Mouse (Mus musculus): ENCODE measurements around the gene Fig4. TPM values are rescaled to one million over a fixed set of nuclear protein-coding genes. Genes with fewer than 3 reads are reported as not detected.

Fig4 gene
- polyA plus RNA-seq, 1 experiment = 17.1 TPM

DNA sequence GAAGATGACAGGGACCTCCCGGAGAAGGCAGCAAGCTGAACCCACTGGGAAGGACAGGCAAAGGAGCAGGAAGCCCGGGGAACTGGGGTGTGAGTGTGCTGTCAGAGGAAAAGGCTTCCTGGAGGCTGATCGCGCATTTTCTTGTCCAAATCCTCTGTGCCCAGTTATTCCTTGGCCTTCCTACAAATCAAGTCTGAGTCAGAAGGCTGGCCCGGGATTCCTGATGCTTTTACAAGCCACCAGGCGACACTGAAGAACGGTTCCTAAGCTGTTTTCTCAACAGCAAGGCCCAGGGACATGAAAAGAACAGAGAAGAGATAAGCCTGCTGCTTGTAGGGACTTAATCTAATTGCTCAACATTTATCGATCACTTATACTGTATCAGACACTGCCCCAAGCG, 68.5 kb downstream of the Fig4 start:
- WGBS = 94% methylated on average over 9 of the region's 9 CpGs

DNA sequence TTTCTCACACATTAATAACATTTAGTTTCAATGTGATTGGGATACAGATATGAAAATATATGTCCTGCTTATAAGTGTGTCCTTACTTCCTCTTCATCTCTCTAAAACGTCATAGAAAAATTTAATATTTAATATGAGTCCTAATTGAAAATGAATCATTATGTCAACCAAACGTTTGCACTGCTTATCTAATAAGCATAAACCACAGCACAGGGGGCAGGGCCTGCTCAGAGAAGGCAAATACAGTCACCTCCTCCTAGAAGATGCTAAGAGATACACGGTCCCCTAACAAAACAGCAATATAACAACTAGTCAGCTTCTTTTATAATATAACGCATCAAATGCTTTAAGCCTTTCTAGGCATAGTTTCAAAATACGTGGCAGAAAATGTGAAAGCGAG, 69.9 kb downstream of the Fig4 start:
- H3K4me1 ChIP-seq (replicated peaks; ENCODE audit: control insufficient read depth, insufficient read depth, low read length) = no peaks in the 10 kb centered on the region
- no peaks in the 10 kb centered on the region; the same call in 1 of the 2 replicates for H3K36me3 ChIP-seq (ENCODE audit: control insufficient read depth, insufficient read depth, low read length)
- H3K27ac ChIP-seq (ENCODE audit: control insufficient read depth, insufficient read depth, low read length) = no peak overlapping the region
- no peak for TF ChIP-seq CTCF (IDR thresholded peaks at IDR 0.05; ENCODE audit: borderline replicate concordance, control insufficient read depth, extremely low read depth, insufficient read depth, low read length, poor library complexity)
- TF ChIP-seq POLR2A (IDR thresholded peaks at IDR 0.05; ENCODE audit: control insufficient read depth, extremely low read depth, insufficient read depth, low read length, poor library complexity) = no peak
- H3K27me3 ChIP-seq (ENCODE audit: control insufficient read depth, insufficient read depth, low read length) = no peaks in the 10 kb centered on the region
- DNase-seq = no peak
- no peak overlapping the region for H3K4me3 ChIP-seq (ENCODE audit: control insufficient read depth, insufficient read depth, low read length)
- WGBS = 91% methylated on average over 6 of the region's 6 CpGs

More for the DNA sequence above, 68.5 kb downstream of the Fig4 start:
- no peak overlapping the region for H3K27ac ChIP-seq (ENCODE audit: control insufficient read depth, insufficient read depth, low read length)
- H3K27me3 ChIP-seq (ENCODE audit: control insufficient read depth, insufficient read depth, low read length) = no peaks in the 10 kb centered on the region
- no peak overlapping the region for H3K4me3 ChIP-seq (ENCODE audit: control insufficient read depth, insufficient read depth, low read length)
- H3K36me3 ChIP-seq (ENCODE audit: control insufficient read depth, insufficient read depth, low read length) = no peaks in the 10 kb centered on the region; the same call in 1 of the 2 replicates
- H3K4me1 ChIP-seq (replicated peaks; ENCODE audit: control insufficient read depth, insufficient read depth, low read length) = no peaks in the 10 kb centered on the region
- TF ChIP-seq CTCF (IDR thresholded peaks at IDR 0.05; ENCODE audit: borderline replicate concordance, control insufficient read depth, extremely low read depth, insufficient read depth, low read length, poor library complexity) (no peak), POLR2A (IDR thresholded peaks at IDR 0.05; ENCODE audit: control insufficient read depth, extremely low read depth, insufficient read depth, low read length, poor library complexity) (no peak)
- no peak for DNase-seq

DNA sequence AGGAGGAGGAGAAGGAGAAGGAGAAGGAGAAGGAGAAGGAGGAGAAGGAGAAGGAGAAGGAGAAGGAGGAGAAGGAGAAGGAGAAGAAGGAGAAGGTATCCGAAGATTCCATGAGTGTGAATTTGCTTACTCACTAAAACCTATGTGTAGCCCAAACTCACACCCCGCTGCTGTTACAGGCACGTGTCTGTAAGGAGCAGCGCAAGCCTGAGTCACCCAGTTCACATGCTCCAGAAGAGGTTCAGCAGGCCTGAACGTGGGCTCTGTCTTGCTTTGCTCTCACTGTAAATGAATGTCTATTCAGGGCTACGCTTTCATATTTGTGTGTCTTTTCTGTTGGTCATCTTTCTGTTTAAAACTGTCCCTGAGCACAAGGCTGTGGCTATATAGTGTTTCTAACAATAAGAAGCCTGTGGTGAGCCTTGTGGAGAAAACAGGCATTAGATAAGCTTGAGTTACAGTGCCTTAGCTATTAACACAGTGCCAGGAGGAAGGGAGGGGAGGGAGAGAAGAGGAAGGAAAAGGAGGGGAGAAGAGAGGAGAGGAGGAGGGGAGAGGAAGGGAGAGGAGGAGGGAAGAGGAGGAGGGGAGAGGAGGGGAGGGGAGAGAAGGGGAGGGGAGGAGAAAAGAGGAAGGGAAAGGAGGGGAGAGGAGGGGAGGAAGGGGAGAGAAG, 71.8 kb downstream of the Fig4 start:
- no peak for DNase-seq
- Histone ChIP-seq H3K4me3 (ENCODE audit: control insufficient read depth, insufficient read depth, low read length) (no peak overlapping the region), H3K27me3 (ENCODE audit: control insufficient read depth, insufficient read depth, low read length) (no peaks in the 10 kb centered on the region), H3K27ac (ENCODE audit: control insufficient read depth, insufficient read depth, low read length) (no peak overlapping the region), H3K4me1 (replicated peaks; ENCODE audit: control insufficient read depth, insufficient read depth, low read length) (no peaks in the 10 kb centered on the region), H3K36me3 (ENCODE audit: control insufficient read depth, insufficient read depth, low read length) (peaks cover 17% of the 10 kb centered on the region)
- no peak for TF ChIP-seq POLR2A (IDR thresholded peaks at IDR 0.05; ENCODE audit: control insufficient read depth, extremely low read depth, insufficient read depth, low read length, poor library complexity)
- no peak for TF ChIP-seq CTCF (IDR thresholded peaks at IDR 0.05; ENCODE audit: borderline replicate concordance, control insufficient read depth, extremely low read depth, insufficient read depth, low read length, poor library complexity)
- WGBS = 93% methylated on average over 6 of the region's 6 CpGs

DNA sequence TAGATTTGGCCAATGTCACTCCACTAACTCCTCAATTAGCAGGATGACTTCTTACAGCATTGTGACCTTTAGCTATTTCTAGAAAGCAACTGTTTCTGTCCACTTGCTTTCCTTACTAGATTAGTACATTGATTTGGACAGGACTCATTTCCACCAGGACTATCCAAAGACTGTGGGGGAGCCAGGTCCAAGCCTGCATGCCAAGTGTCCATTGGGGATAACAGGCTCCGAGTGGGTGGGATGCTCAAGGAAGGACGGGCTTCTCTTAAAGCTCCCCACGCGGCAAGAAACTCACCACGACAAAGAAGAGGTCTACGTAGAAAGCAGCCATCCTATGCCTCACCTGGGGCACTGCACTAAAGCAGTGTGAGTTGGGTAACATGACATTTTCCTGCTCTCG, 75.4 kb downstream of the Fig4 start:
- WGBS = 96% methylated on average over 7 of the region's 7 CpGs
- H3K4me3 ChIP-seq (ENCODE audit: control insufficient read depth, insufficient read depth, low read length) = no peak overlapping the region
- no peak for TF ChIP-seq POLR2A (IDR thresholded peaks at IDR 0.05; ENCODE audit: control insufficient read depth, extremely low read depth, insufficient read depth, low read length, poor library complexity)
- no peak for TF ChIP-seq CTCF (IDR thresholded peaks at IDR 0.05; ENCODE audit: borderline replicate concordance, control insufficient read depth, extremely low read depth, insufficient read depth, low read length, poor library complexity)
- no peak for DNase-seq
- H3K27ac ChIP-seq (ENCODE audit: control insufficient read depth, insufficient read depth, low read length) = no peak overlapping the region
- no peaks in the 10 kb centered on the region for H3K4me1 ChIP-seq (replicated peaks; ENCODE audit: control insufficient read depth, insufficient read depth, low read length)
- no peaks in the 10 kb centered on the region for H3K27me3 ChIP-seq (ENCODE audit: control insufficient read depth, insufficient read depth, low read length)
- peaks cover 17% of the 10 kb centered on the region for H3K36me3 ChIP-seq (ENCODE audit: control insufficient read depth, insufficient read depth, low read length)

DNA sequence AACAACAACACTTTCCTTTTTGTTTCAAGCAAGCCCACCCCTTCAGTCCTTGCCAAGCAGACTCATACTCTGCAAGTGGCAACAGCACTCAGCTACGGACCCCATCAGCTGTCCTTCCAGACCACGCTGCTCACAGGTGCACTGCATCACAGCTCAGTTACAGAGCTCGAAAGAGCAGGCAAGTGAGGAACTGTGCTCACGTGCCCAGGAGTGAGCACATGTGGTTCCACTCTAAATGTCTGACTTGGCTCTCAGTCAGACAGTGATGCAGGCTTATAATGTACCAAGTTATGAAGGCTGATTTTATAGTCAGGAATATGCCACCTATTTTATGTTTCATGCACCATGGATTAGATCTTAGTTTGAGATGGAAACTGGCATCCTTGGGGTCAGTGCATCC, 79.6 kb downstream of the Fig4 start:
- 94% methylated on average over 4 of the region's 4 CpGs for WGBS
- Histone ChIP-seq H3K4me1 (replicated peaks; ENCODE audit: control insufficient read depth, insufficient read depth, low read length) (no peaks in the 10 kb centered on the region), H3K36me3 (ENCODE audit: control insufficient read depth, insufficient read depth, low read length) (peaks cover 21% of the 10 kb centered on the region), H3K4me3 (ENCODE audit: control insufficient read depth, insufficient read depth, low read length) (no peak overlapping the region), H3K27ac (ENCODE audit: control insufficient read depth, insufficient read depth, low read length) (no peak overlapping the region), H3K27me3 (ENCODE audit: control insufficient read depth, insufficient read depth, low read length) (no peaks in the 10 kb centered on the region)
- no peak for DNase-seq
- TF ChIP-seq POLR2A (IDR thresholded peaks at IDR 0.05; ENCODE audit: control insufficient read depth, extremely low read depth, insufficient read depth, low read length, poor library complexity) = no peak
- no peak for TF ChIP-seq CTCF (IDR thresholded peaks at IDR 0.05; ENCODE audit: borderline replicate concordance, control insufficient read depth, extremely low read depth, insufficient read depth, low read length, poor library complexity)

DNA sequence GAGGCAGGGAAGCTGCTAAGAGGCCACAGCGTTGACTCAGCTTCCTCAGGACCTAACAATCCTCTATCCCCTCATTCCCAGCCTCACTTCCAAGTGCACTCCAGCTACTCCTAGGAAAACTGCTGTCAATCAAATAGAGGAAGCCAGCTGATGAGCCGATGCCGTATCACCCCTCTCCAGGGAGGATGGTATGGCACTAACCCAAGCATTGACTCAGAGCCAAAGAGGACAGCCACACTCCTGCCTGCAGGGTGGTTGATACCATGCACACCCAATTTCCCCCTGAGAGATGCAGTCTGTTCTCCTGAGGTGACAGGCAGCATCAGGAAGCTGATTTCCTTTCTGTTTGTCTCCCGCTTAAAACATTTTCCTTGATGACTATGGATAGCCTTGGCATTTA, 81.9 kb downstream of the Fig4 start:
- no peak for DNase-seq
- H3K4me3 ChIP-seq (ENCODE audit: control insufficient read depth, insufficient read depth, low read length) = no peak overlapping the region
- TF ChIP-seq CTCF (IDR thresholded peaks at IDR 0.05; ENCODE audit: borderline replicate concordance, control insufficient read depth, extremely low read depth, insufficient read depth, low read length, poor library complexity) = no peak
- no peak for TF ChIP-seq POLR2A (IDR thresholded peaks at IDR 0.05; ENCODE audit: control insufficient read depth, extremely low read depth, insufficient read depth, low read length, poor library complexity)
- H3K27me3 ChIP-seq (ENCODE audit: control insufficient read depth, insufficient read depth, low read length) = no peaks in the 10 kb centered on the region
- 93% methylated on average over 4 of the region's 4 CpGs for WGBS
- no peaks in the 10 kb centered on the region for H3K4me1 ChIP-seq (replicated peaks; ENCODE audit: control insufficient read depth, insufficient read depth, low read length)
- no peak overlapping the region for H3K27ac ChIP-seq (ENCODE audit: control insufficient read depth, insufficient read depth, low read length)
- H3K36me3 ChIP-seq (ENCODE audit: control insufficient read depth, insufficient read depth, low read length) = 0 out of 2 replicates have a peak, but pooled peaks cover 4% of the 10 kb centered on the region
